Mouse (Mus musculus) forebrain, embryonic 11.5 days (tissue): ENCODE data around the gene Oaz1. TPM values are rescaled to one million over a fixed set of nuclear protein-coding genes. Genes with fewer than 3 reads are reported as not detected.

Experiments
- ATAC-seq: fragments of 200-750 bp; cut with Nextera tagmentation; replicated peaks from 2 replicates; pipeline ENCODE4 v1.8.0; 2017; ENCODE audit warnings: moderate TSS enrichment; ENCODE audit not compliant: low FRiP score
- DNase-seq: peaks from one replicate; pipeline ENCODE4 v3.0.0-alpha.2; 2017; ENCODE audit warnings: low spot score
- H3K27ac ChIP-seq: fragments of 300-500 bp; sonication (generic); 2 replicates; pipeline ENCODE4 v1.5.1; 2014; ENCODE audit warnings: low read depth, low read length
- H3K27me3 ChIP-seq: fragments of 300-500 bp; sonication (generic); 2 replicates; pipeline ENCODE4 v1.6.1; 2014; ENCODE audit warnings: mild to moderate bottlenecking, low read length, mixed read lengths; ENCODE audit not compliant: control insufficient read depth, insufficient read depth
- H3K36me3 ChIP-seq: fragments of 300-500 bp; sonication (generic); 2 replicates; pipeline ENCODE4 v1.6.1; 2014; ENCODE audit warnings: mild to moderate bottlenecking, low read length, moderate library complexity, mixed read lengths; ENCODE audit not compliant: control insufficient read depth, insufficient read depth
- H3K4me1 ChIP-seq: fragments of 300-500 bp; sonication (generic); replicated peaks from 2 replicates; pipeline ENCODE4 v1.6.1; 2014; ENCODE audit warnings: low read length, mixed read lengths; ENCODE audit not compliant: control insufficient read depth, insufficient read depth
- H3K4me2 ChIP-seq: fragments of 300-500 bp; sonication (generic); 2 replicates; pipeline ENCODE4 v1.6.1; 2014; ENCODE audit warnings: low read depth, mild to moderate bottlenecking, low read length, moderate library complexity, mixed read lengths; ENCODE audit not compliant: severe bottlenecking
- H3K4me3 ChIP-seq: fragments of 300-500 bp; sonication (generic); 2 replicates; pipeline ENCODE4 v1.5.1; 2014; ENCODE audit warnings: low read depth, low read length
- H3K9ac ChIP-seq: fragments of 300-500 bp; sonication (generic); 2 replicates; pipeline ENCODE4 v1.6.1; 2014; ENCODE audit warnings: low read length
- H3K9me3 ChIP-seq: fragments of 300-500 bp; sonication (generic); 2 replicates; pipeline ENCODE4 v1.6.1; 2016; ENCODE audit warnings: low read length, mixed read lengths; ENCODE audit not compliant: control insufficient read depth
- WGBS: fragments of 180-500 bp; shearing (Covaris S2); extraction: QIAGEN DNeasy Blood & Tissue Kit; methylation state at CpG from one replicate; pipeline ENCODE4 v1.1.7; 2014; 5-methylcytosine and 5-hydroxymethylcytosine counted together
- polyA plus RNA-seq: library from polyadenylated mRNA; unstranded; fragments of >200 nt; fragmentation: Nextera tagmentation; extraction: Ambion mirVana; gene quantifications from 2 replicates; pipeline ENCODE4 v1.2.1, GENCODE M21; 2014

The Oaz1 gene
- polyA plus RNA-seq, 1 experiment from 2014 or later, result 1,775 TPM

- Histone ChIP-seq H3K36me3 (no peaks in the 10 kb centered on the region; the same call in 1 of the 2 replicates), H3K27ac (no peak overlapping the region), H3K27me3 (no peaks in the 10 kb centered on the region), H3K4me1 (peaks cover 23% of the 10 kb centered on the region; the same call in 1 of the 2 replicates), H3K9me3 (no peaks in the 10 kb centered on the region), H3K4me2 (peak overlapping the region; percentile 15; the same call in 1 of the 2 replicates), H3K9ac (peak overlapping the region; percentile 37), H3K4me3 (no peak overlapping the region)
- WGBS, result 47% methylated on average over 8 of the region's 8 CpGs
- no peak for ATAC-seq
- DNase-seq, result no peak
These were observed 30.9 kb downstream of the Oaz1 start for GRCm38 (mm10) chr10:80857386-80857785.

- H3K4me3 ChIP-seq, result no peak overlapping the region
- H3K9me3 ChIP-seq, result no peaks in the 10 kb centered on the region
- peak overlapping the region; percentile 37 for H3K9ac ChIP-seq
- peaks cover 23% of the 10 kb centered on the region; the same call in 1 of the 2 replicates for H3K4me1 ChIP-seq
- H3K36me3 ChIP-seq, result no peaks in the 10 kb centered on the region; the same call in 1 of the 2 replicates
- H3K27me3 ChIP-seq, result no peaks in the 10 kb centered on the region
- WGBS, result 63% methylated on average over 3 of the region's 3 CpGs
- ATAC-seq (no peak), DNase-seq (no peak)
- H3K27ac ChIP-seq, result no peak overlapping the region
- peak overlapping the region; percentile 15; the same call in 1 of the 2 replicates for H3K4me2 ChIP-seq
These were observed 31.4 kb downstream of the Oaz1 start for GRCm38 (mm10) chr10:80857848-80858247.

DNA sequence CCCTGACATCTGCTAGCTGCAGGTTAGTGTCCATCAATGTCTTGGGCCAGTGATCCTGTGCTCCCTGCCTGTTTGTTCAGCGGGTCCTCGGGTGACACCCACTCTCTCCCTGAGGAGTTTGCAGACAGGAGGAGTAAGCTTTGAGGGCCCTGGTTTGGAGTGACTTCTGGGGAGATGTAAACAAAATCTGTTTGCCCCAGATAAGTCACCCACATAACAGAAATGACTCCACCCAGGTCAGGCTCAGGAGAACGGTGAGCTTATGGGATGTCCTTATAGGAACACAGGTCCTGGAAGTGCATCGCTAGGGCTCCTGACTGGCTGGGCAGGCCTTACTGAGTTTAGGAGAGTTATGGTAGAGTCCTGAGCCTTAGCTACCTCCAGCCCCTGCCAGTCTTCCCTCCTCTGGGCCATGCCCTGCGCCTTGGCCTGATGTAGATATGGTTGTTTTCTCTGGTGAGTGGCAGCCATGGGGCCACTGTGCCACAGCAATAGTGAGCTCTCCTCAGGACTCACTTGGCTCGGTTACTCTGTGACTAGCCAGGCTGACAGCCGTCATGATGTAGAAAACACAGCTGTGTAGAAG is 32.0 kb downstream of the Oaz1 start:
- H3K9me3 ChIP-seq, result no peaks in the 10 kb centered on the region
- peaks cover 21% of the 10 kb centered on the region; the same call in 1 of the 2 replicates for H3K4me1 ChIP-seq
- no peaks in the 10 kb centered on the region; the same call in 1 of the 2 replicates for H3K36me3 ChIP-seq
- ATAC-seq (no peak), DNase-seq (no peak)
- WGBS, result 87% methylated on average over 7 of the region's 7 CpGs
- H3K9ac ChIP-seq, result no peak overlapping the region
- H3K27ac ChIP-seq, result 0 out of 2 replicates have a peak overlapping the region, but pooled peaks have one; percentile 31
- no peaks in the 10 kb centered on the region for H3K27me3 ChIP-seq
- no peak overlapping the region for H3K4me3 ChIP-seq
- H3K4me2 ChIP-seq, result no peak overlapping the region

- ATAC-seq, result no peak
- WGBS, result 95% methylated on average over 5 of the region's 5 CpGs
- no peak overlapping the region for H3K4me3 ChIP-seq
These were observed 35.8 kb downstream of the Oaz1 start for GRCm38 (mm10) chr10:80862305-80862704.

GRCm38 (mm10) chr10:80864446-80864845 is 38.0 kb downstream of the Oaz1 start:
- H3K4me1 ChIP-seq, result no peaks in the 10 kb centered on the region
- no peak for DNase-seq
- H3K4me3 ChIP-seq, result no peak overlapping the region
- no peak overlapping the region for H3K9ac ChIP-seq
- no peaks in the 10 kb centered on the region; the same call in 1 of the 2 replicates for H3K36me3 ChIP-seq
- no peak for ATAC-seq
- no peak overlapping the region for H3K27ac ChIP-seq
- no peaks in the 10 kb centered on the region for H3K27me3 ChIP-seq
- no peaks in the 10 kb centered on the region for H3K9me3 ChIP-seq
- WGBS, result 87% methylated on average over 16 of the region's 16 CpGs
- no peak overlapping the region for H3K4me2 ChIP-seq

More at GRCm38 (mm10) chr10:80862305-80862704, 35.8 kb downstream of the Oaz1 start:
- no peaks in the 10 kb centered on the region; the same call in 1 of the 2 replicates for H3K36me3 ChIP-seq
- no peak overlapping the region for H3K27ac ChIP-seq
- H3K4me1 ChIP-seq, result peaks cover 3% of the 10 kb centered on the region; the same call in 1 of the 2 replicates
- no peaks in the 10 kb centered on the region for H3K27me3 ChIP-seq
- H3K9me3 ChIP-seq, result no peaks in the 10 kb centered on the region
- H3K4me2 ChIP-seq, result no peak overlapping the region
- DNase-seq, result no peak
- no peak overlapping the region for H3K9ac ChIP-seq

GRCm38 (mm10) chr10:80870993-80871392 is 44.5 kb downstream of the Oaz1 start:
- ATAC-seq, result no peak
- WGBS, result 90% methylated on average over 1 of the region's 6 CpGs
- Histone ChIP-seq H3K36me3 (no peaks in the 10 kb centered on the region), H3K4me2 (no peak overlapping the region), H3K9ac (no peak overlapping the region), H3K27me3 (no peaks in the 10 kb centered on the region), H3K4me3 (no peak overlapping the region), H3K27ac (no peak overlapping the region), H3K4me1 (no peaks in the 10 kb centered on the region), H3K9me3 (no peaks in the 10 kb centered on the region)
- no peak for DNase-seq

GRCm38 (mm10) chr10:80871581-80871980 is 45.1 kb downstream of the Oaz1 start, which contains the start of gene Tmprss9:
TSS of gene Tmprss9 (plus strand) at chr10:80871848.
- 32% methylated on average over 9 of the region's 9 CpGs for WGBS

DNA sequence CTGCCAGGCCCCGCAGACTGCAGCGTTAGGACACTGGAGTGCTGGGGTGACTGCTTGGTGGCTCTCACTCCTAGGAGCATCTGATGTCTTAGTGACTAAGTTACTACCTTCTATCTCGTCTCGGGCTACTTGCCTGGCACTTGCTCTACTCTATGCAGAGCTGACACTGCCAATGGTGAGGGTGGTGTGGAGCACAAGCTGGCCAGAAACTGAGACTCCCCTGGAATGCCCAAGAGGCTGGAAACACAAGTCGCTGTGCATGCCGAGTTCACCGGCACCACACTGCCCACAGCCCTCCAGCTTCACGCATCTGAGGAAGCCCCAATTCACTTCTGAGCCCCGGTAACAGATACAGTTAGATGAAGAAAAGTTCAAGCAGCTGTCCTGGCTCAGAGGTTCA is 47.6 kb downstream of the Oaz1 start:
- no peak overlapping the region for H3K27ac ChIP-seq
- H3K36me3 ChIP-seq, result no peaks in the 10 kb centered on the region
- 0 out of 2 replicates have a peak, but pooled peaks cover 2% of the 10 kb centered on the region for H3K4me1 ChIP-seq
- WGBS, result 80% methylated on average over 9 of the region's 9 CpGs
- no peak overlapping the region for H3K4me3 ChIP-seq
- DNase-seq (no peak), ATAC-seq (no peak)
- no peak overlapping the region for H3K4me2 ChIP-seq
- H3K9ac ChIP-seq, result no peak overlapping the region
- H3K9me3 ChIP-seq, result no peaks in the 10 kb centered on the region
- H3K27me3 ChIP-seq, result no peaks in the 10 kb centered on the region

More at GRCm38 (mm10) chr10:80871581-80871980, 45.1 kb downstream of the Oaz1 start, which contains the start of gene Tmprss9:
- Histone ChIP-seq H3K4me1 (0 out of 2 replicates have a peak, but pooled peaks cover 1% of the 10 kb centered on the region), H3K9ac (no peak within 1 kb of the TSS), H3K27ac (no peak within 1 kb of the TSS), H3K4me2 (no peak within 1 kb of the TSS), H3K27me3 (no peaks in the 10 kb centered on the region), H3K9me3 (no peaks in the 10 kb centered on the region), H3K36me3 (no peaks in the 10 kb centered on the region), H3K4me3 (no peak within 1 kb of the TSS)
- ATAC-seq, result no peak
- no peak for DNase-seq
